Mouse (Mus musculus) urinary bladder, postnatal 0 days (tissue): ENCODE results near the gene Pigm. TPM values are rescaled to one million over a fixed set of nuclear protein-coding genes. Genes with fewer than 3 reads are reported as not detected.

Experiments
- polyA plus RNA-seq: library from polyadenylated mRNA; unstranded; fragments of >200 nt; fragmentation: Nextera tagmentation; extraction: Ambion mirVana; gene quantifications from 2 replicates; pipeline ENCODE4 v1.2.1, GENCODE M21; 2015

The Pigm gene
- 3.4 and 4.0 TPM in 2 replicates for polyA plus RNA-seq

DNA sequence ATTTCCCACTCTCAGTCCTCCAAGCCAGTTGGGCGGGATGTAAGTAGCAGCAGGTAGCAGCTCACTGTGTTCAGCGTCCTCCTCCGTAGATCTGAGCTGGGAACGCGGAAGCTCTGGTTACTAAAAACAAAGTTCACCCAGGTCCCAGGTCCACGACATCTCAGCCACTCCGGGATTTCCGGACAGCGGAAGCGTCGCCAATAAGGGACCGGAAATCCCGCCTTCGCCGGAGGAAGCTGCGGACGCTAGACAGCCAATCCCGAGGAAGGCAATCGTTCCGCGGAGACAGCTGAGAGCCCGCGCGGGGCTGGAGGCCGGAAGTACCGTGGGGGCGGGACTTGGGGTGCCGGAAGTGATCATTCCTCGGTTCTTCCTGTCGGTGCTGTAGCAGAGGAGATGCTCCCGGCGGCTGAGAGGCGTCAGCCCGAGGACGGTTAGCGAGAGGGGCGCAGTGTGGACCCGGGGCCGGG, at the start of gene Pigm:
Gene Pigm, plus strand, starts transcription at position 349 of the 470 bp plus-strand sequence.

DNA sequence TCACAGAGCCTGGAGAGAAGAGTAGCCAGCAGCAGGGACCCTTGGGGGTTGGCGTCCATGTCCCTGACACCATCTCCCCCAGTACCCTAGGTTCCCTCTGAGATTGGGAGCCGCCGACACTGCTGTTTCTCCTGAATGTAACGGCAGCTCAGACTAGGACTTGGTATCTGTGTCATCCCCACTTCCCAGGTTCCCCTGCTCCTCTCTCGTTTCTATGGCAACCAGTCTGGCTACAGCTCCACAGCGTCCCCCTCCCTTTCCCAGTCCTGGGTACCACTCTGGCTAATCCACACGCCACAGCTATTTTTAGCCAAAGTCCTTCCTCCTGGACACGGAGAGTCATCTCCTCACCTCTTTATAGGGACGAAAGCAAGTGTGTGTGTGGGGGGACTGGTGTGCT, 47.2 kb upstream of the Pigm start, which contains the start of gene Kcnj9:
Gene Kcnj9, minus strand, starts transcription at position 188 of the 400 bp plus-strand sequence.

DNA sequence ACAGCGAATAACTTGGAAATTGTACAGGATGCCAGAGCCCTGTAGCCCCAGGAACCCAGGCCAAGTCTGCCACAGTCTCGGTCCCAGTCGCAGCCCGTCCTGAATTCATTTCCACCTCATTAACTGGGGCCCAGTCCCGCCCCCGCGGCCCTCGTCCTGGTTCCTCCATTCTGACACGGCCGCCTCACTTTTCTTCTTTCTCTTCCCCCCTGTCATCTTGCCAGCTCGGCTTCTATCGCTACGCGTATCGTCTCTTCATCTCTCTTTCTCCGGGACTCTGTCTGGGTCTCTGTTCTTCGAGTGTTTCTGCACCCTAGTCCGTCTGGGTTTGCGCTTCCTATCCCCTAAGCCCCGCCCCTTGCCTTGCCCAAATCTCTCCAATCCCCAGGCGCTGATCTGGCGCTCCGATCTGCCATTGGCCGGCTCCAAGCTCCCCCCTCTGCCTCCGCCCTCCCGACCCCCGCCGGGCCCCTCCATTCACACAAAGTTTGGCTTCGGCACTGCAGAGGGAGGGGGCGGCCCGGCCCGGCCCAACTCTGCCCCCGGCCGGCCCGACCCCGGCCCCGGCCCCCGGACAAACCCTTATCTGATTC, 35.5 kb upstream of the Pigm start, which contains the start of gene Kcnj10:
Gene Kcnj10, plus strand, starts transcription at position 482 of the 593 bp plus-strand sequence.

Other genes starting within 250 kb of the Pigm start
- 83.1 and 96.4 TPM in 2 replicates for gene Pex19, start 249.8 kb upstream of the Pigm start, polyA plus RNA-seq
- 86.6 and 87.0 TPM in 2 replicates for gene Dcaf8, start 228.5 kb upstream of the Pigm start, polyA plus RNA-seq
- 123 and 148 TPM in 2 replicates for gene Pea15a, start 169.7 kb upstream of the Pigm start, polyA plus RNA-seq
- 33.6 and 42.0 TPM in 2 replicates for gene Casq1, start 156.7 kb upstream of the Pigm start, polyA plus RNA-seq
- gene Atp1a4, start 118.1 kb upstream of the Pigm start, polyA plus RNA-seq: 0.05 TPM in 1 of 2 replicates, not detected in the other
- gene Igsf8, start 114.9 kb upstream of the Pigm start, polyA plus RNA-seq: 32.5 and 37.1 TPM in 2 replicates
- 3.7 and 4.4 TPM in 2 replicates for gene Atp1a2, start 78.5 kb upstream of the Pigm start, polyA plus RNA-seq
- gene Kcnj9, start 47.2 kb upstream of the Pigm start, polyA plus RNA-seq: 0.05 and 0.07 TPM in 2 replicates
- 0.02 TPM in 2 replicates for gene Kcnj10, start 35.3 kb upstream of the Pigm start, polyA plus RNA-seq
- gene Slamf9, start 98.8 kb downstream of the Pigm start, polyA plus RNA-seq: 3.1 and 3.5 TPM in 2 replicates
- 6.4 and 6.9 TPM in 2 replicates for gene Igsf9, start 105.2 kb downstream of the Pigm start, polyA plus RNA-seq
- gene Tagln2, start 123.5 kb downstream of the Pigm start, polyA plus RNA-seq: 346 and 384 TPM in 2 replicates
- 1.4 and 2.3 TPM in 2 replicates for gene Cfap45, start 144.3 kb downstream of the Pigm start, polyA plus RNA-seq
- gene Vsig8, start 179.4 kb downstream of the Pigm start, polyA plus RNA-seq: 0.34 and 0.43 TPM in 2 replicates
- gene Slamf8, start 214.0 kb downstream of the Pigm start, polyA plus RNA-seq: not detected in 2 replicates
- not detected in 2 replicates for gene Fcrl6, start 226.0 kb downstream of the Pigm start, polyA plus RNA-seq